Mouse (Mus musculus) intestine, embryonic 16.5 days (tissue): Measurements from ENCODE around the gene Slc48a1. TPM values are rescaled to one million over a fixed set of nuclear protein-coding genes. Genes with fewer than 3 reads are reported as not detected.

Source experiments
- ATAC-seq: fragments of 200-750 bp; cut with Nextera tagmentation; 2 replicates; pipeline ENCODE4 v1.8.0; 2017; ENCODE audit warnings: moderate TSS enrichment, moderate library complexity
- H3K27ac ChIP-seq: fragments of 300-500 bp; sonication (generic); 2 replicates; pipeline ENCODE4 v1.5.1; 2014; ENCODE audit warnings: mild to moderate bottlenecking, low read length
- H3K27me3 ChIP-seq: fragments of 300-500 bp; sonication (generic); replicated peaks from 2 replicates; pipeline ENCODE4 v1.6.1; 2014; ENCODE audit warnings: low read length, control low read depth, mixed read lengths; ENCODE audit not compliant: control insufficient read depth, insufficient read depth
- H3K36me3 ChIP-seq: fragments of 300-500 bp; sonication (generic); 2 replicates; pipeline ENCODE4 v1.6.1; 2014; ENCODE audit warnings: low read length, control low read depth; ENCODE audit not compliant: control insufficient read depth, insufficient read depth
- H3K4me1 ChIP-seq: fragments of 300-500 bp; sonication (generic); 2 replicates; pipeline ENCODE4 v1.6.1; 2014; ENCODE audit warnings: low read length, control low read depth, mixed read lengths; ENCODE audit not compliant: control insufficient read depth, insufficient read depth
- H3K4me2 ChIP-seq: fragments of 300-500 bp; sonication (generic); 2 replicates; pipeline ENCODE4 v1.6.1; 2014; ENCODE audit warnings: low read depth, low read length, control low read depth
- H3K4me3 ChIP-seq: fragments of 300-500 bp; sonication (generic); 2 replicates; pipeline ENCODE4 v1.5.1; 2014; ENCODE audit warnings: mild to moderate bottlenecking, low read length
- H3K9ac ChIP-seq: fragments of 300-500 bp; sonication (generic); 2 replicates; pipeline ENCODE4 v1.6.1; 2014; ENCODE audit warnings: low read depth, low read length
- H3K9me3 ChIP-seq: fragments of 300-500 bp; sonication (generic); 2 replicates; pipeline ENCODE4 v1.6.1; 2016; ENCODE audit warnings: low read length, control low read depth; ENCODE audit not compliant: control insufficient read depth
- WGBS: fragments of 180-500 bp; shearing (Covaris S2); extraction: QIAGEN DNeasy Blood & Tissue Kit; methylation state at CpG from one replicate; pipeline ENCODE4 v1.1.7; 2014; 5-methylcytosine and 5-hydroxymethylcytosine counted together
- polyA plus RNA-seq: library from polyadenylated mRNA; unstranded; fragments of >200 nt; fragmentation: Nextera tagmentation; extraction: Ambion mirVana; gene quantifications from 2 replicates; pipeline ENCODE4 v1.2.1, GENCODE M21; 2015

Slc48a1 gene
- polyA plus RNA-seq, 1 experiment from 2014 or later, result 26.9 TPM

- H3K27me3 ChIP-seq, result no peaks in the 10 kb centered on the region
- H3K9ac ChIP-seq, result no peak overlapping the region
- no peak overlapping the region for H3K4me3 ChIP-seq
- H3K27ac ChIP-seq, result no peak overlapping the region
- WGBS, result 85% methylated on average over 9 of the region's 9 CpGs
- ATAC-seq, result no peak
- H3K36me3 ChIP-seq, result no peaks in the 10 kb centered on the region
- no peak overlapping the region for H3K4me2 ChIP-seq
- no peaks in the 10 kb centered on the region for H3K9me3 ChIP-seq
- H3K4me1 ChIP-seq, result peaks cover 15% of the 10 kb centered on the region
Observed at GRCm38 (mm10) chr15:97749397-97749796, 28.9 kb upstream of the Slc48a1 start.

- Histone ChIP-seq H3K4me1 (peaks cover 19% of the 10 kb centered on the region), H3K4me2 (no peak overlapping the region), H3K9me3 (no peaks in the 10 kb centered on the region), H3K27ac (no peak overlapping the region), H3K36me3 (no peaks in the 10 kb centered on the region), H3K4me3 (no peak overlapping the region), H3K27me3 (no peaks in the 10 kb centered on the region), H3K9ac (no peak overlapping the region)
- ATAC-seq, result no peak
- 87% methylated on average over 13 of the region's 13 CpGs for WGBS
Observed at GRCm38 (mm10) chr15:97749841-97750240, 28.5 kb upstream of the Slc48a1 start.

- H3K36me3 ChIP-seq, result no peaks in the 10 kb centered on the region
- H3K9me3 ChIP-seq, result no peaks in the 10 kb centered on the region
- peak overlapping the region; percentile 35; the same call in 1 of the 2 replicates for H3K9ac ChIP-seq
- H3K27ac ChIP-seq, result peak overlapping the region; percentile 33
- 25% methylated on average over 12 of the region's 12 CpGs for WGBS
- no peaks in the 10 kb centered on the region for H3K27me3 ChIP-seq
- peak; percentile 67 for ATAC-seq
- H3K4me1 ChIP-seq, result peaks cover 17% of the 10 kb centered on the region
- H3K4me2 ChIP-seq, result 0 out of 2 replicates have a peak overlapping the region, but pooled peaks have one; percentile 13
- no peak overlapping the region for H3K4me3 ChIP-seq
Observed at GRCm38 (mm10) chr15:97750697-97751096, 27.6 kb upstream of the Slc48a1 start.

- Histone ChIP-seq H3K9me3 (no peaks in the 10 kb centered on the region), H3K36me3 (no peaks in the 10 kb centered on the region), H3K4me1 (peaks cover 17% of the 10 kb centered on the region), H3K4me3 (no peak overlapping the region), H3K27me3 (no peaks in the 10 kb centered on the region), H3K4me2 (no peak overlapping the region), H3K9ac (no peak overlapping the region), H3K27ac (no peak overlapping the region)
- WGBS, result 72% methylated on average over 2 of the region's 2 CpGs
- no peak for ATAC-seq
Observed at GRCm38 (mm10) chr15:97751676-97752075, 26.6 kb upstream of the Slc48a1 start.

GRCm38 (mm10) chr15:97752491-97752890 lies 25.8 kb upstream of the Slc48a1 start:
- Histone ChIP-seq H3K4me2 (no peak overlapping the region), H3K27ac (no peak overlapping the region), H3K9ac (no peak overlapping the region), H3K9me3 (no peaks in the 10 kb centered on the region), H3K36me3 (no peaks in the 10 kb centered on the region), H3K27me3 (no peaks in the 10 kb centered on the region), H3K4me1 (peaks cover 17% of the 10 kb centered on the region), H3K4me3 (no peak overlapping the region)
- WGBS, result 84% methylated on average over 5 of the region's 5 CpGs
- no peak for ATAC-seq

GRCm38 (mm10) chr15:97754476-97754875 lies 23.8 kb upstream of the Slc48a1 start:
- H3K27ac ChIP-seq, result no peak overlapping the region
- H3K4me2 ChIP-seq, result no peak overlapping the region
- H3K27me3 ChIP-seq, result no peaks in the 10 kb centered on the region
- H3K4me1 ChIP-seq, result peaks cover 17% of the 10 kb centered on the region
- no peak overlapping the region for H3K4me3 ChIP-seq
- H3K9me3 ChIP-seq, result no peaks in the 10 kb centered on the region
- WGBS, result 45% methylated on average over 6 of the region's 6 CpGs
- no peak for ATAC-seq
- 0 out of 2 replicates have a peak overlapping the region, but pooled peaks have one; percentile 24 for H3K9ac ChIP-seq
- no peaks in the 10 kb centered on the region for H3K36me3 ChIP-seq

- Histone ChIP-seq H3K9ac (no peak overlapping the region), H3K9me3 (no peaks in the 10 kb centered on the region), H3K36me3 (no peaks in the 10 kb centered on the region), H3K27me3 (no peaks in the 10 kb centered on the region), H3K27ac (no peak overlapping the region), H3K4me2 (no peak overlapping the region), H3K4me1 (peaks cover 15% of the 10 kb centered on the region), H3K4me3 (no peak overlapping the region)
- WGBS, result 64% methylated on average over 8 of the region's 8 CpGs
- no peak for ATAC-seq
Observed at GRCm38 (mm10) chr15:97755361-97755760, 23.0 kb upstream of the Slc48a1 start.

- H3K36me3 ChIP-seq, result no peaks in the 10 kb centered on the region
- WGBS, result 83% methylated on average over 9 of the region's 9 CpGs
- ATAC-seq, result no peak
Observed at GRCm38 (mm10) chr15:97760006-97760405, 18.3 kb upstream of the Slc48a1 start.

GRCm38 (mm10) chr15:97760952-97761351 lies 17.4 kb upstream of the Slc48a1 start:
- ATAC-seq, result no peak
- no peak overlapping the region for H3K4me2 ChIP-seq
- H3K9ac ChIP-seq, result no peak overlapping the region

More at GRCm38 (mm10) chr15:97760006-97760405, 18.3 kb upstream of the Slc48a1 start:
- Histone ChIP-seq H3K4me2 (no peak overlapping the region), H3K27ac (no peak overlapping the region), H3K9ac (no peak overlapping the region), H3K27me3 (no peaks in the 10 kb centered on the region), H3K9me3 (no peaks in the 10 kb centered on the region), H3K4me1 (0 out of 2 replicates have a peak, but pooled peaks cover 2% of the 10 kb centered on the region), H3K4me3 (no peak overlapping the region)

GRCm38 (mm10) chr15:97761438-97761837 lies 16.9 kb upstream of the Slc48a1 start:
- peaks cover 3% of the 10 kb centered on the region for H3K4me1 ChIP-seq
- H3K36me3 ChIP-seq, result no peaks in the 10 kb centered on the region
- no peak overlapping the region for H3K27ac ChIP-seq
- H3K4me3 ChIP-seq, result no peak overlapping the region
- H3K4me2 ChIP-seq, result no peak overlapping the region
- 28% methylated on average over 13 of the region's 13 CpGs for WGBS
- H3K9ac ChIP-seq, result 0 out of 2 replicates have a peak overlapping the region, but pooled peaks have one; percentile 5
- peaks cover 3% of the 10 kb centered on the region; the same call in 1 of the 2 replicates for H3K27me3 ChIP-seq
- ATAC-seq, result peak; percentile 10; the same call in 1 of the 2 replicates
- no peaks in the 10 kb centered on the region for H3K9me3 ChIP-seq

More at GRCm38 (mm10) chr15:97760952-97761351, 17.4 kb upstream of the Slc48a1 start:
- Histone ChIP-seq H3K27ac (no peak overlapping the region), H3K27me3 (no peaks in the 10 kb centered on the region), H3K4me1 (0 out of 2 replicates have a peak, but pooled peaks cover 2% of the 10 kb centered on the region), H3K36me3 (no peaks in the 10 kb centered on the region), H3K4me3 (no peak overlapping the region), H3K9me3 (no peaks in the 10 kb centered on the region)
- 66% methylated on average over 5 of the region's 5 CpGs for WGBS
